Mouse (Mus musculus): ENCODE results near the gene Tmem88b.

- TF ChIP-seq POLR2A (IDR thresholded peaks at IDR 0.05; ENCODE audit: extremely low read depth, insufficient read depth, low read length) (no peak), CTCF (IDR thresholded peaks at IDR 0.05; ENCODE audit: extremely low read depth, insufficient read depth, low read length) (no peak)
Measured at GRCm38 (mm10) chr4:155773335-155774078, 12.2 kb downstream of the Tmem88b start.

Measured in cortical plate, adult 2 months (tissue).